Mouse (Mus musculus) adrenal gland, postnatal 14 days (tissue): ENCODE measurements around the gene A430005L14Rik. TPM values are rescaled to one million over a fixed set of nuclear protein-coding genes. Genes with fewer than 3 reads are reported as not detected.
"Not testable (repeated sequence)": the region's sequence is repeated elsewhere in the genome, so short reads cannot be mapped to it uniquely, and the experiment has no call there.

Source experiments
- DNase-seq: peaks from one replicate; pipeline ENCODE4 v3.0.0; 2021; ENCODE audit warnings: mixed read lengths
- long read RNA-seq, 2 experiments: library from polyadenylated mRNA; stranded (forward); transcript quantifications; one replicate each; pipeline ENCODE4 v2.0.0; 2021
- total RNA-seq: library from RNA; stranded (reverse); gene quantifications from 2 replicates; pipeline ENCODE4 v1.2.3, GENCODE M21; 2021

The A430005L14Rik gene
- 19.4 and 19.5 TPM in 2 replicates for total RNA-seq
- long read RNA-seq, experiment 1, transcript A430005L14Rik-201 (4 exons, 1,098 nt), result major isoform, 39 of 52 reads
- long read RNA-seq, experiment 1, partial matches to known transcripts, result 1 of 52 reads
- long read RNA-seq, experiment 1, other reads (novel, unspliced or antisense), result 6 of 52 reads
- long read RNA-seq, experiment 2, transcript A430005L14Rik-201 (4 exons, 1,098 nt), result major isoform, 23 of 31 reads
- long read RNA-seq, experiment 2, transcript A430005L14Rik-207 (4 exons, 940 nt), result minor isoform, 5 of 31 reads
- long read RNA-seq, experiment 2, partial matches to known transcripts, result 0 of 31 reads
- long read RNA-seq, experiment 2, other reads (novel, unspliced or antisense), result 1 of 31 reads

- DNase-seq, result peak; percentile 96
Measured at GRCm38 (mm10) chr4:153956569-153957405, at the start of gene A430005L14Rik. A430005L14Rik (plus strand) TSS chr4:153957237.

GRCm38 (mm10) chr4:153907573-153907972, 49.5 kb upstream of the A430005L14Rik start:
- DNase-seq, result peak; percentile 66

- peak; percentile 8 for DNase-seq
Measured at GRCm38 (mm10) chr4:153913635-153914034, 43.4 kb upstream of the A430005L14Rik start.

GRCm38 (mm10) chr4:153917773-153918500, 39.1 kb upstream of the A430005L14Rik start:
- no peak for DNase-seq

GRCm38 (mm10) chr4:153920517-153921233, 36.4 kb upstream of the A430005L14Rik start:
- DNase-seq, result no peak

- not testable (repeated sequence) for DNase-seq
Measured at GRCm38 (mm10) chr4:153922090-153922489, 34.9 kb upstream of the A430005L14Rik start.

GRCm38 (mm10) chr4:153928772-153929299, 28.2 kb upstream of the A430005L14Rik start:
- DNase-seq, result no peak

GRCm38 (mm10) chr4:153929425-153929824, 27.6 kb upstream of the A430005L14Rik start:
- no peak for DNase-seq

- no peak for DNase-seq
Measured at GRCm38 (mm10) chr4:153929921-153930320, 27.1 kb upstream of the A430005L14Rik start.

GRCm38 (mm10) chr4:153943243-153943642, 13.8 kb upstream of the A430005L14Rik start:
- peak; percentile 49 for DNase-seq

- DNase-seq, result no peak
Measured at GRCm38 (mm10) chr4:153944261-153944660, 12.8 kb upstream of the A430005L14Rik start.

- no peak for DNase-seq
Measured at GRCm38 (mm10) chr4:153945741-153946140, 11.3 kb upstream of the A430005L14Rik start.

- no peak for DNase-seq
Measured at GRCm38 (mm10) chr4:153950372-153950771, 6.7 kb upstream of the A430005L14Rik start.

- no peak for DNase-seq
Measured at GRCm38 (mm10) chr4:153951150-153951549, 5.9 kb upstream of the A430005L14Rik start.

- DNase-seq, result no peak
Measured at GRCm38 (mm10) chr4:153951692-153952091, 5.3 kb upstream of the A430005L14Rik start.

GRCm38 (mm10) chr4:153955651-153956050, 1.4 kb upstream of the A430005L14Rik start:
- DNase-seq, result no peak

- no peak for DNase-seq
Measured at GRCm38 (mm10) chr4:153957444-153958250, 610 bp downstream of the A430005L14Rik start.

- no peak for DNase-seq
Measured at GRCm38 (mm10) chr4:153962631-153963030, 5.6 kb downstream of the A430005L14Rik start.

GRCm38 (mm10) chr4:153966651-153967050, 9.6 kb downstream of the A430005L14Rik start:
- DNase-seq, result no peak

- DNase-seq, result no peak
Measured at GRCm38 (mm10) chr4:153967556-153967955, 10.5 kb downstream of the A430005L14Rik start.

- DNase-seq, result no peak
Measured at GRCm38 (mm10) chr4:153968063-153968462, 11.0 kb downstream of the A430005L14Rik start.
